Comparison of ENCODE assay signal across 8 mouse cellular contexts in the genomic region with DNA sequence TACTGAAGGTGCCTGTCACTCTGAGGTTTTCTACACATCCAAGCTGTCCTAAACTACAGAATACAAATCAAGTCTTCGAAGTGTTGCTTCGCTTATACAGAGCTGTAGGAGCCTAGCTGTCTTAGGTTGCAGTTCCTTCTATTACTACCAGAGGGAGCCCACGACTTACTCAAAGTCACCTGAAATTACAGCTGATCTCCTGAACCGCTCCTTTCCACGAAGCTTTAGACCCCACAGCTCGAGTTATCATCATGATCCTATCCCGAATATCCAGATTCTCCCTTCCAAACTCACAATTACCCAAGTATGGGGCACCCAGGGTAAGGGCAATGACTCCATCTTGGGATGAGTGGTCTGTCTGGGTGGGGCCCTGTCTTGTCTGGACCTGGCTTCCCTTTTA. TPM values are rescaled to one million over a fixed set of nuclear protein-coding genes. Genes with fewer than 3 reads are reported as not detected.
DNase-seq lines count a peak whose midpoint lies in the region; ATAC-seq and TF ChIP-seq lines count a peak whose summit lies in the region.

No protein-coding gene starts in this region.

- H3K36me3 ChIP-seq in forebrain, postnatal 0 days (ENCODE audit: insufficient read depth): no peaks in the 10 kb centered on the region
- H3K36me3 ChIP-seq in stomach, embryonic 16.5 days (ENCODE audit: control insufficient read depth, insufficient read depth, low read length): no peaks in the 10 kb centered on the region

- H3K27ac ChIP-seq in forebrain, postnatal 0 days (ENCODE audit: low read depth, low read length): no peak overlapping the region
- no peak overlapping the region for H3K27ac ChIP-seq in stomach, embryonic 16.5 days (ENCODE audit: low read length)

- H3K9me3 ChIP-seq in forebrain, postnatal 0 days (ENCODE audit: low read length): no peaks in the 10 kb centered on the region
- H3K9me3 ChIP-seq in stomach, embryonic 16.5 days (replicated peaks; ENCODE audit: control insufficient read depth, low read length): no peaks in the 10 kb centered on the region

- peak overlapping the region; percentile 33 for H3K4me2 ChIP-seq in forebrain, postnatal 0 days (ENCODE audit: low read depth)
- peak overlapping the region; percentile 49 for H3K4me2 ChIP-seq in stomach, embryonic 16.5 days (ENCODE audit: low read depth, low read length)

- no peaks in the 10 kb centered on the region for H3K27me3 ChIP-seq in forebrain, postnatal 0 days (ENCODE audit: insufficient read depth, low read length)
- H3K27me3 ChIP-seq in stomach, embryonic 16.5 days (ENCODE audit: control insufficient read depth, insufficient read depth, low read length): no peaks in the 10 kb centered on the region

- whole genome bisulfite sequencing in forebrain, postnatal 0 days: 12% methylated on average over 7 of the region's 7 CpGs
- WGBS in stomach, embryonic 16.5 days: 14% methylated on average over 7 of the region's 7 CpGs

- H3K4me3 ChIP-seq in forebrain, postnatal 0 days (ENCODE audit: low read depth, low read length): no peak overlapping the region
- H3K4me3 ChIP-seq in stomach, embryonic 16.5 days (replicated peaks; ENCODE audit: low read length): peak overlapping the region; percentile 13; the same call in 1 of the 2 replicates

- peak; percentile 64 to 66 for DNase-seq in right cerebral cortex, adult 2 months (ENCODE audit: low spot score in 2 of 2)
- DNase-seq in right cerebral cortex, postnatal 36 days (ENCODE audit: low spot score in 2 of 2): no peak
- peak; percentile 67 to 70 for DNase-seq in cerebellum, adult 18-20 months
- peak; percentile 82 for DNase-seq in forebrain, postnatal 0 days
- peak; percentile 70 for DNase-seq in kidney, adult 9 months
- DNase-seq in gastrocnemius, postnatal 25 days: no peak

- ATAC-seq in forebrain, postnatal 0 days: peak; percentile 63
- ATAC-seq in megakaryocyte, adult 5-6 weeks (ENCODE audit: poor library complexity, severe bottlenecking): peak; percentile 49
- ATAC-seq in stomach, embryonic 16.5 days (ENCODE audit: insufficient read depth, low FRiP score): peak; percentile 23; the same call in 1 of the 2 replicates

- TF ChIP-seq CTCF in forebrain, postnatal 0 days (IDR thresholded peaks at IDR 0.05; ENCODE audit: low read depth): peak; percentile 85

- H3K9ac ChIP-seq in forebrain, postnatal 0 days: no peak overlapping the region
- 0 out of 2 replicates have a peak overlapping the region, but pooled peaks have one; percentile 20 for H3K9ac ChIP-seq in stomach, embryonic 16.5 days (ENCODE audit: low read length)

- H3K4me1 ChIP-seq in forebrain, postnatal 0 days (ENCODE audit: insufficient read depth): 0 out of 2 replicates have a peak, but pooled peaks cover 4% of the 10 kb centered on the region
- H3K4me1 ChIP-seq in stomach, embryonic 16.5 days (ENCODE audit: control insufficient read depth, insufficient read depth, low read length): peaks cover 7% of the 10 kb centered on the region; the same call in 1 of the 2 replicates

RNA-seq across cellular contexts. Expression of gene Fxyd2, which starts 12.3 kb away (rescaled TPM):
- 22.6 and 22.7 TPM in 2 replicates for total RNA-seq in forebrain, postnatal 0 days (2014; rRNA removed)
- polyA plus RNA-seq in forebrain, postnatal 0 days (2015; fragmentation: Nextera tagmentation; extraction: Ambion mirVana): 15.9 and 16.6 TPM in 2 replicates
- total RNA-seq in megakaryocyte, adult 5-6 weeks (2015): not detected in 2 replicates
- not detected in 2 replicates for total RNA-seq in megakaryocyte, adult 5-6 weeks (2017)
- 2.0 and 2.5 TPM in 2 replicates for polyA plus RNA-seq in stomach, embryonic 16.5 days (2015; fragmentation: Nextera tagmentation; extraction: Ambion mirVana)
- total RNA-seq in gastrocnemius, postnatal 25 days (2021): 1 to 10 TPM; 1.4 to 2.0 TPM

RNA-seq across cellular contexts. Expression of gene Dscaml1, which starts 14.6 kb away (rescaled TPM):
- 28.9 and 42.6 TPM in 2 replicates for total RNA-seq in forebrain, postnatal 0 days (2014; rRNA removed)
- 13.4 and 19.6 TPM in 2 replicates for polyA plus RNA-seq in forebrain, postnatal 0 days (2015; fragmentation: Nextera tagmentation; extraction: Ambion mirVana)
- total RNA-seq in megakaryocyte, adult 5-6 weeks (2015): not detected in 2 replicates
- total RNA-seq in megakaryocyte, adult 5-6 weeks (2017): not detected in 2 replicates
- 0.30 and 0.35 TPM in 2 replicates for polyA plus RNA-seq in stomach, embryonic 16.5 days (2015; fragmentation: Nextera tagmentation; extraction: Ambion mirVana)
- total RNA-seq in gastrocnemius, postnatal 25 days (2021): not detected

RNA-seq across cellular contexts. Expression of gene Fxyd6, which starts 41.8 kb away (rescaled TPM):
- total RNA-seq in forebrain, postnatal 0 days (2014; rRNA removed): 412 and 499 TPM in 2 replicates
- 739 and 836 TPM in 2 replicates for polyA plus RNA-seq in forebrain, postnatal 0 days (2015; fragmentation: Nextera tagmentation; extraction: Ambion mirVana)
- 0.11 TPM in 1 of 2 replicates, not detected in the other for total RNA-seq in megakaryocyte, adult 5-6 weeks (2015)
- not detected in 2 replicates for total RNA-seq in megakaryocyte, adult 5-6 weeks (2017)
- 63.1 and 66.3 TPM in 2 replicates for polyA plus RNA-seq in stomach, embryonic 16.5 days (2015; fragmentation: Nextera tagmentation; extraction: Ambion mirVana)
- total RNA-seq in gastrocnemius, postnatal 25 days (2021): 10 to 100 TPM; 27.5 to 31.2 TPM

Comparison
In these comparisons a context has a peak if more than half of its experiments do, and no peak if none do; other contexts are left out.
1. DNase-seq: peak in right cerebral cortex, adult 2 months (2 of 2), cerebellum, adult 18-20 months (2 of 2), forebrain, postnatal 0 days (single experiment) and kidney, adult 9 months (single experiment); none in right cerebral cortex, postnatal 36 days (0 of 2) and gastrocnemius, postnatal 25 days (single experiment).
2. RNA of gene Dscaml1, which starts 14.6 kb away (total RNA-seq): 28.9 to 42.6 TPM in forebrain, postnatal 0 days; not detected in megakaryocyte, adult 5-6 weeks and not detected in gastrocnemius, postnatal 25 days; every median in the first group is over 10 times any median in the second.
3. RNA of gene Fxyd6, which starts 41.8 kb away (total RNA-seq): 412 to 499 TPM in forebrain, postnatal 0 days and 27.5 to 31.2 TPM in gastrocnemius, postnatal 25 days; 0.11 TPM in megakaryocyte, adult 5-6 weeks; every median in the first group is over 10 times any median in the second.
4. Peak in every context shown above with its lines, with median percentiles within 50 percentile points of each other: ATAC-seq.